Mouse (Mus musculus): Measurements from ENCODE around the gene Acot2. TPM values are rescaled to one million over a fixed set of nuclear protein-coding genes. Genes with fewer than 3 reads are reported as not detected.
A peak's percentile ranks its signal among the peaks of the same experiment; 100 is the strongest.
"Not testable (repeated sequence)": the region's sequence is repeated elsewhere in the genome, so short reads cannot be mapped to it uniquely, and the experiment has no call there.

Acot2 gene
- polyA plus RNA-seq, 1 experiment from 2014 or later = 9.8 TPM

- no peak for DNase-seq (ENCODE audit: low spot score)
- Histone ChIP-seq H3K27ac (replicated peaks; ENCODE audit: low read depth, low read length) (no peak within 1 kb of the TSS), H3K9me3 (ENCODE audit: control insufficient read depth, low read length) (no peaks in the 10 kb centered on the region), H3K4me1 (ENCODE audit: control insufficient read depth, insufficient read depth, low read length) (0 out of 2 replicates have a peak, but pooled peaks cover 4% of the 10 kb centered on the region), H3K27me3 (replicated peaks; ENCODE audit: control insufficient read depth, insufficient read depth, low read length) (no peaks in the 10 kb centered on the region), H3K36me3 (ENCODE audit: control insufficient read depth, insufficient read depth, low read length) (no peaks in the 10 kb centered on the region), H3K4me3 (ENCODE audit: low read depth, low read length) (no peak within 1 kb of the TSS), H3K4me2 (ENCODE audit: low read depth, low read length) (no peak within 1 kb of the TSS), H3K9ac (ENCODE audit: low read depth, low read length) (no peak within 1 kb of the TSS)
- ATAC-seq (ENCODE audit: low read depth) = no peak
- WGBS = 67% methylated on average over 4 of the region's 4 CpGs
These were observed 2.9 kb upstream of the Acot2 start, which contains the start of gene Heatr4 for GRCm38 (mm10) chr12:83984752-83985151. Gene Heatr4 (minus strand): TSS chr12:83984852.

- ATAC-seq (ENCODE audit: low read depth) (0 out of 2 replicates have a peak, but pooled peaks have one; percentile 9), DNase-seq (ENCODE audit: low spot score) (no peak)
- H3K9me3 ChIP-seq (ENCODE audit: control insufficient read depth, low read length) = no peaks in the 10 kb centered on the region
- H3K36me3 ChIP-seq (ENCODE audit: control insufficient read depth, insufficient read depth, low read length) = no peaks in the 10 kb centered on the region
- WGBS = 23% methylated on average over 8 of the region's 8 CpGs
- H3K4me1 ChIP-seq (ENCODE audit: control insufficient read depth, insufficient read depth, low read length) = 0 out of 2 replicates have a peak, but pooled peaks cover 4% of the 10 kb centered on the region
- H3K4me2 ChIP-seq (ENCODE audit: low read depth, low read length) = peak overlapping the region; percentile 63
- peak overlapping the region; percentile 64 for H3K4me3 ChIP-seq (ENCODE audit: low read depth, low read length)
- H3K27me3 ChIP-seq (replicated peaks; ENCODE audit: control insufficient read depth, insufficient read depth, low read length) = no peaks in the 10 kb centered on the region
- peak overlapping the region; percentile 96 for H3K27ac ChIP-seq (replicated peaks; ENCODE audit: low read depth, low read length)
- H3K9ac ChIP-seq (ENCODE audit: low read depth, low read length) = peak overlapping the region; percentile 83
These were observed 449 bp upstream of the Acot2 start for GRCm38 (mm10) chr12:83987242-83987582.

- no peaks in the 10 kb centered on the region for H3K9me3 ChIP-seq (ENCODE audit: control insufficient read depth, low read length)
- peaks cover 7% of the 10 kb centered on the region; the same call in 1 of the 2 replicates for H3K36me3 ChIP-seq (ENCODE audit: control insufficient read depth, insufficient read depth, low read length)
- DNase-seq (ENCODE audit: low spot score) (no peak), ATAC-seq (ENCODE audit: low read depth) (no peak)
- H3K9ac ChIP-seq (ENCODE audit: low read depth, low read length) = peak overlapping the region; percentile 83
- H3K4me3 ChIP-seq (ENCODE audit: low read depth, low read length) = peak overlapping the region; percentile 64
- H3K27me3 ChIP-seq (replicated peaks; ENCODE audit: control insufficient read depth, insufficient read depth, low read length) = no peaks in the 10 kb centered on the region
- H3K4me1 ChIP-seq (ENCODE audit: control insufficient read depth, insufficient read depth, low read length) = 0 out of 2 replicates have a peak, but pooled peaks cover 4% of the 10 kb centered on the region
- peak overlapping the region; percentile 63 for H3K4me2 ChIP-seq (ENCODE audit: low read depth, low read length)
- WGBS = 71% methylated on average over 4 of the region's 4 CpGs
- H3K27ac ChIP-seq (replicated peaks; ENCODE audit: low read depth, low read length) = peak overlapping the region; percentile 96
These were observed 822 bp downstream of the Acot2 start for GRCm38 (mm10) chr12:83988483-83988882.

- Histone ChIP-seq H3K4me3 (ENCODE audit: low read depth, low read length) (no peak overlapping the region), H3K4me1 (ENCODE audit: control insufficient read depth, insufficient read depth, low read length) (0 out of 2 replicates have a peak, but pooled peaks cover 4% of the 10 kb centered on the region), H3K27me3 (replicated peaks; ENCODE audit: control insufficient read depth, insufficient read depth, low read length) (no peaks in the 10 kb centered on the region), H3K27ac (replicated peaks; ENCODE audit: low read depth, low read length) (no peak overlapping the region), H3K9ac (ENCODE audit: low read depth, low read length) (no peak overlapping the region), H3K36me3 (ENCODE audit: control insufficient read depth, insufficient read depth, low read length) (peaks cover 8% of the 10 kb centered on the region; the same call in 1 of the 2 replicates), H3K9me3 (ENCODE audit: control insufficient read depth, low read length) (no peaks in the 10 kb centered on the region), H3K4me2 (ENCODE audit: low read depth, low read length) (no peak overlapping the region)
- WGBS = 96% methylated on average over 4 of the region's 4 CpGs
- ATAC-seq (ENCODE audit: low read depth) (no peak), DNase-seq (ENCODE audit: low spot score) (no peak)
These were observed 1.7 kb downstream of the Acot2 start for GRCm38 (mm10) chr12:83989378-83989777.

- Histone ChIP-seq H3K4me3 (ENCODE audit: low read depth, low read length) (no peak overlapping the region), H3K9ac (ENCODE audit: low read depth, low read length) (no peak overlapping the region), H3K9me3 (ENCODE audit: control insufficient read depth, low read length) (no peaks in the 10 kb centered on the region), H3K36me3 (ENCODE audit: control insufficient read depth, insufficient read depth, low read length) (peaks cover 8% of the 10 kb centered on the region; the same call in 1 of the 2 replicates), H3K27ac (replicated peaks; ENCODE audit: low read depth, low read length) (no peak overlapping the region), H3K4me2 (ENCODE audit: low read depth, low read length) (no peak overlapping the region), H3K4me1 (ENCODE audit: control insufficient read depth, insufficient read depth, low read length) (no peaks in the 10 kb centered on the region), H3K27me3 (replicated peaks; ENCODE audit: control insufficient read depth, insufficient read depth, low read length) (no peaks in the 10 kb centered on the region)
- 48% methylated on average over 2 of the region's 2 CpGs for WGBS
- no peak for ATAC-seq (ENCODE audit: low read depth)
- no peak for DNase-seq (ENCODE audit: low spot score)
These were observed 9.6 kb downstream of the Acot2 start for GRCm38 (mm10) chr12:83997221-83997620.

- 56% methylated on average over 11 of the region's 11 CpGs for WGBS
- DNase-seq (ENCODE audit: low spot score) = peak; percentile 71
These were observed 10.9 kb downstream of the Acot2 start for GRCm38 (mm10) chr12:83998341-83999107.

GRCm38 (mm10) chr12:83999237-83999636 lies 11.6 kb downstream of the Acot2 start:
- H3K9me3 ChIP-seq (ENCODE audit: control insufficient read depth, low read length); H3K4me1 ChIP-seq (ENCODE audit: control insufficient read depth, insufficient read depth, low read length); H3K4me3 ChIP-seq (ENCODE audit: low read depth, low read length); H3K9ac ChIP-seq (ENCODE audit: low read depth, low read length); H3K27ac ChIP-seq (replicated peaks; ENCODE audit: low read depth, low read length); H3K27me3 ChIP-seq (replicated peaks; ENCODE audit: control insufficient read depth, insufficient read depth, low read length); H3K36me3 ChIP-seq (ENCODE audit: control insufficient read depth, insufficient read depth, low read length); H3K4me2 ChIP-seq (ENCODE audit: low read depth, low read length): not testable (repeated sequence)
- peak; percentile 45 for DNase-seq (ENCODE audit: low spot score)
- 0 out of 2 replicates have a peak, but pooled peaks have one; percentile 33 for ATAC-seq (ENCODE audit: low read depth)
- 50% methylated on average over 8 of the region's 8 CpGs for WGBS

More at GRCm38 (mm10) chr12:83998341-83999107, 10.9 kb downstream of the Acot2 start:
- Histone ChIP-seq H3K27me3 (replicated peaks; ENCODE audit: control insufficient read depth, insufficient read depth, low read length) (no peaks in the 10 kb centered on the region), H3K4me3 (ENCODE audit: low read depth, low read length) (no peak overlapping the region), H3K9me3 (ENCODE audit: control insufficient read depth, low read length) (no peaks in the 10 kb centered on the region), H3K27ac (replicated peaks; ENCODE audit: low read depth, low read length) (no peak overlapping the region), H3K9ac (ENCODE audit: low read depth, low read length) (no peak overlapping the region), H3K4me1 (ENCODE audit: control insufficient read depth, insufficient read depth, low read length) (no peaks in the 10 kb centered on the region), H3K36me3 (ENCODE audit: control insufficient read depth, insufficient read depth, low read length) (0 out of 2 replicates have a peak, but pooled peaks cover under 1% of the 10 kb centered on the region), H3K4me2 (ENCODE audit: low read depth, low read length) (no peak overlapping the region)
- ATAC-seq (ENCODE audit: low read depth) = no peak

- Histone ChIP-seq H3K36me3 (ENCODE audit: control insufficient read depth, insufficient read depth, low read length) (no peaks in the 10 kb centered on the region), H3K4me1 (ENCODE audit: control insufficient read depth, insufficient read depth, low read length) (no peaks in the 10 kb centered on the region), H3K4me3 (ENCODE audit: low read depth, low read length) (no peak overlapping the region), H3K9me3 (ENCODE audit: control insufficient read depth, low read length) (no peaks in the 10 kb centered on the region), H3K9ac (ENCODE audit: low read depth, low read length) (no peak overlapping the region), H3K4me2 (ENCODE audit: low read depth, low read length) (no peak overlapping the region), H3K27me3 (replicated peaks; ENCODE audit: control insufficient read depth, insufficient read depth, low read length) (no peaks in the 10 kb centered on the region), H3K27ac (replicated peaks; ENCODE audit: low read depth, low read length) (no peak overlapping the region)
- no peak for DNase-seq (ENCODE audit: low spot score)
- no peak for ATAC-seq (ENCODE audit: low read depth)
- 89% methylated on average over 3 of the region's 3 CpGs for WGBS
These were observed 12.8 kb downstream of the Acot2 start for GRCm38 (mm10) chr12:84000418-84000817.

Data from embryonic facial prominence, embryonic 14.5 days (tissue).